Mouse (Mus musculus): ENCODE measurements around the gene Zfp94. TPM values are rescaled to one million over a fixed set of nuclear protein-coding genes. Genes with fewer than 3 reads are reported as not detected.

Gene Zfp94
- polyA plus RNA-seq, 1 experiment = 6.8 TPM

DNA sequence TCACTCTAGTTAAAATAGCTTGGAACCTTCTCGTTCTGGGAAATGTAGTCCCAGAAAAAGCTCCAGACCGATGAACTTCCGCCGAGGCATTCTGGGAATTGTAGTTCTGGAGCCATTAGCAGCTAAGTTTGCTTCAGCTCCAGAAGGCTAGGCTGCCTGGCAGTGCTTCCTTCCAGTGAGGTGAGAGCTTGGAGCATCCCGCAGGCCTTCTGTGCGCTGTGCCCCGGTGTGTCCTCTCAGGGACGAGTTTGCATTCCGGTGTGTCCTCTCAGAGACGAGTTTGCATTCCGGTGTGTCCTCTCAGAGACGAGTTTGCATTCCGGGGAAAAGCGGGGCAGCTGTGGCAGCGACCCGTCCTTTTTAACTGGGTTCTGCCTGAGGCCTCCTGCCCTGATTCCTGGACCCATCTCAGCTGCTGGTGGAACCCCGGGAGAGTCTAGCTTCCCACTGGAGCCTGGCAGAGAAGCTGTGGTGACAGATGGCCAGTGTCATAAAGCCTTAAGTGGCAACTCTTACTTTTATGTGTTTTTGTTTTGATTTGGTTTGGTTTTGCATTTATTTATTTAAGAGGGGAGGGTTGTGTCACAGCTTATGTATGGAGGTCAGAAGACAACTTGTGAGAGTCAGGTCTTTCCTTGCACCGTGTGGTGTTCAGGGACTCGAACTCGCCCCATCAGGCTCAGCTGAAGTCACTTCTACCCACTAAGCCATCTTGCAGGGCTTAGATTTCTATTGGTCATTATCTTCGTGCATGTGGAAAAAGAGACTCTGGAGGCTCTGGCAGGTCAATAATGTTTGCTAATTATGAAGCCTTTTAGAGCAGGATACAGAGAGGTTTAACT is 61.6 kb downstream of the Zfp94 start, which contains the start of gene Zfp108:
TSS of gene Zfp108 (plus strand) at position 162 of the 842 bp plus-strand sequence.
- no peak for TF ChIP-seq POLR2A (IDR thresholded peaks at IDR 0.05; ENCODE audit: control insufficient read depth, extremely low read depth, insufficient read depth, low read length, poor library complexity)
- no peak for TF ChIP-seq CTCF (IDR thresholded peaks at IDR 0.05; ENCODE audit: borderline replicate concordance, control insufficient read depth, extremely low read depth, insufficient read depth, low read length, poor library complexity)
- Histone ChIP-seq H3K4me3 (ENCODE audit: control insufficient read depth, insufficient read depth, low read length) (peak within 1 kb of the TSS; percentile 40), H3K27me3 (ENCODE audit: control insufficient read depth, insufficient read depth, low read length) (no peaks in the 10 kb centered on the region), H3K36me3 (ENCODE audit: control insufficient read depth, insufficient read depth, low read length) (no peaks in the 10 kb centered on the region), H3K4me1 (replicated peaks; ENCODE audit: control insufficient read depth, insufficient read depth, low read length) (peaks cover 7% of the 10 kb centered on the region), H3K27ac (ENCODE audit: control insufficient read depth, insufficient read depth, low read length) (no peak within 1 kb of the TSS)
- DNase-seq = peak; percentile 56
- WGBS = 25% methylated on average over 21 of the region's 21 CpGs

DNA sequence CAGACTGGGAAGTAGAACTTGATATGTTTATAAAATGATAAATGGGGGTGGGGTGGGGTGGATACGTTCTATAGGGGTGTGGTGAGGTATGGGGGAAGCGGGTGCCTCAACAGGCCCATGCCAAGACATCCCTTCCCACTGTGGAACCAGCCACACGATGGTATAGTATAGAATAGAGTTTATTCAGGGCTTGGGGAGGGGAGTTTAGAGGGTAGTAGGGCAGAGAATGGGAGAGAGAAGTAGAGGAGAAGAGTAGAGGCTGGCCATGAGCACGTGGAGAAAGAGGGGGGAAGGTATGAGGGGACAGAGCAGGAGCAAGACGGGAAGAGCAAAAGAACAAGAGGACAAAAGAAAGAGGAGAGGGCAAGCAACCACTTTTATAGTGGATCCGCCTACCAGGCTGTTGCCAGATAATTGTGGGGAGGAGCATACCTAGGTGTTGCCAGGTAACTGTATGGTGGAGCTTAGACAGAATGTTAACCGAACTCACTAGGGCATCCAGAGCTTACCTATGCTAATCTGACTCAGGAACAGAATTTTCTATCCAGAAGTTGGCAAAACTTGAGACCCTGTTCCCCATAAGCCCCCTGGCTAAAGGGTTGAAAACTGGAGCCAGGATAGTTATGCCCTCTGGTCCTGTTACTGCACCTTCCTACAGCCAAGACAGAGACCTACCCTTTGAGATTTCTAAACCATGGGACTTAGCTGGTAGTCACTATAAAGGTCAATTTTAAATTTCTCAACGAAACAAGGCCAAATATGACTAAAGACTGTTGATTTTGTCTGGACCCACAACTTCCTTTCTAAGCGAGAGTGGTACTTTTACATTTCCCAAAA is 62.5 kb downstream of the Zfp94 start:
- Histone ChIP-seq H3K27me3 (ENCODE audit: control insufficient read depth, insufficient read depth, low read length) (no peaks in the 10 kb centered on the region), H3K36me3 (ENCODE audit: control insufficient read depth, insufficient read depth, low read length) (no peaks in the 10 kb centered on the region), H3K27ac (ENCODE audit: control insufficient read depth, insufficient read depth, low read length) (no peak overlapping the region), H3K4me3 (ENCODE audit: control insufficient read depth, insufficient read depth, low read length) (no peak overlapping the region), H3K4me1 (replicated peaks; ENCODE audit: control insufficient read depth, insufficient read depth, low read length) (peaks cover 7% of the 10 kb centered on the region)
- TF ChIP-seq CTCF (IDR thresholded peaks at IDR 0.05; ENCODE audit: borderline replicate concordance, control insufficient read depth, extremely low read depth, insufficient read depth, low read length, poor library complexity) = no peak
- no peak for TF ChIP-seq POLR2A (IDR thresholded peaks at IDR 0.05; ENCODE audit: control insufficient read depth, extremely low read depth, insufficient read depth, low read length, poor library complexity)
- no peak for DNase-seq
- 76% methylated on average over 9 of the region's 9 CpGs for WGBS

Other genes with a start within 250 kb of the Zfp94 start
- 27.0 and 27.9 TPM in 2 replicates for gene Zfp180, start 234.7 kb downstream of the Zfp94 start, polyA plus RNA-seq (2012; rRNA removed)
- 0.66 and 0.79 TPM in 2 replicates for gene Zfp112, start 204.4 kb downstream of the Zfp94 start, polyA plus RNA-seq (2012; rRNA removed)
- gene Zfp235, start 182.5 kb downstream of the Zfp94 start, polyA plus RNA-seq (2012; rRNA removed) = 7.8 and 12.6 TPM in 2 replicates
- gene Zfp114, start 141.6 kb downstream of the Zfp94 start, polyA plus RNA-seq (2012; rRNA removed) = 0.34 and 0.40 TPM in 2 replicates
- 0.89 and 1.1 TPM in 2 replicates for gene Zfp111, start 105.2 kb downstream of the Zfp94 start, polyA plus RNA-seq (2012; rRNA removed)
- gene Zfp109, start 79.1 kb downstream of the Zfp94 start, polyA plus RNA-seq (2012; rRNA removed) = 2.3 and 2.6 TPM in 2 replicates
- gene Zfp108, start 61.9 kb downstream of the Zfp94 start, polyA plus RNA-seq (2012; rRNA removed) = 0.34 and 0.43 TPM in 2 replicates
- gene Zfp93, start 46.2 kb downstream of the Zfp94 start, polyA plus RNA-seq (2012; rRNA removed) = 1.2 and 1.7 TPM in 2 replicates
- gene Zfp61, start 15.4 kb downstream of the Zfp94 start, polyA plus RNA-seq (2012; rRNA removed) = 16.1 and 22.6 TPM in 2 replicates
- gene Tescl, start 17.3 kb upstream of the Zfp94 start, polyA plus RNA-seq (2012; rRNA removed) = 0.12 TPM in 1 of 2 replicates, not detected in the other
- gene Lypd5, start 32.5 kb upstream of the Zfp94 start, polyA plus RNA-seq (2012; rRNA removed) = 0.85 and 1.00 TPM in 2 replicates
- gene Kcnn4, start 53.6 kb upstream of the Zfp94 start, polyA plus RNA-seq (2012; rRNA removed) = 402 and 429 TPM in 2 replicates
- 166 and 168 TPM in 2 replicates for gene Smg9, start 83.0 kb upstream of the Zfp94 start, polyA plus RNA-seq (2012; rRNA removed)
- 0.97 and 3.0 TPM in 2 replicates for gene Irgc1, start 135.6 kb upstream of the Zfp94 start, polyA plus RNA-seq (2012; rRNA removed)
- 7.0 and 9.5 TPM in 2 replicates for gene Plaur, start 145.8 kb upstream of the Zfp94 start, polyA plus RNA-seq (2012; rRNA removed)
- gene Cadm4, start 165.4 kb upstream of the Zfp94 start, polyA plus RNA-seq (2012; rRNA removed) = 6.4 and 7.1 TPM in 2 replicates
- gene Zfp428, start 190.3 kb upstream of the Zfp94 start, polyA plus RNA-seq (2012; rRNA removed) = 14.4 and 18.7 TPM in 2 replicates
- gene AC161166.1, start 195.8 kb upstream of the Zfp94 start, polyA plus RNA-seq (2012; rRNA removed) = 0.08 TPM in 1 of 2 replicates, not detected in the other
- gene Irgq, start 214.0 kb upstream of the Zfp94 start, polyA plus RNA-seq (2012; rRNA removed) = 34.7 and 36.6 TPM in 2 replicates
- 3.6 and 5.4 TPM in 2 replicates for gene Pinlyp, start 229.5 kb upstream of the Zfp94 start, polyA plus RNA-seq (2012; rRNA removed)
- gene Xrcc1, start 229.6 kb upstream of the Zfp94 start, polyA plus RNA-seq (2012; rRNA removed) = 115 and 116 TPM in 2 replicates

Data from thymus, adult 2 months (tissue).